Mouse (Mus musculus) E14TG2a.4 (cell line): ENCODE results near the gene Azin2.
A peak's percentile ranks its signal among the peaks of the same experiment; 100 is the strongest.

ENCODE experiments used
- H3K27me3 ChIP-seq: 2 replicates; pipeline ENCODE4 v1.6.1; 2014; ENCODE audit warnings: low read length, control low read depth; ENCODE audit not compliant: insufficient read depth
- H3K36me3 ChIP-seq: 2 replicates; pipeline ENCODE4 v1.6.1; 2014; ENCODE audit warnings: low read length, control low read depth; ENCODE audit not compliant: insufficient read depth
- H3K4me1 ChIP-seq: replicated peaks from 2 replicates; pipeline ENCODE4 v1.6.1; 2014; ENCODE audit warnings: low read depth, low read length, control low read depth
- H3K4me3 ChIP-seq: replicated peaks from 2 replicates; pipeline ENCODE4 v1.5.1; 2014; ENCODE audit warnings: mild to moderate bottlenecking, low read length
- H3K9me3 ChIP-seq: 2 replicates; pipeline ENCODE4 v1.6.1; 2014; ENCODE audit warnings: low read length, control low read depth
- CTCF ChIP-seq: conservative IDR thresholded peaks from 2 replicates; pipeline ENCODE4 v1.5.1; 2014; ENCODE audit warnings: low read length
- NANOG ChIP-seq: IDR thresholded peaks from 2 replicates; pipeline ENCODE4 v1.6.1; 2014; ENCODE audit warnings: borderline replicate concordance, low read length, mixed read lengths
- POU5F1 ChIP-seq: IDR thresholded peaks from 2 replicates; pipeline ENCODE4 v1.6.1; 2014; ENCODE audit warnings: low read length, borderline replicate concordance

The Azin2 gene

GRCm38 (mm10) chr4:128935595-128935994, 26.6 kb downstream of the Azin2 start:
- no peak overlapping the region for H3K4me3 ChIP-seq
- H3K4me1 ChIP-seq, result peaks cover 36% of the 10 kb centered on the region
- H3K36me3 ChIP-seq, result no peaks in the 10 kb centered on the region
- no peaks in the 10 kb centered on the region for H3K9me3 ChIP-seq
- peaks cover 5% of the 10 kb centered on the region for H3K27me3 ChIP-seq
- TF ChIP-seq CTCF (no peak), POU5F1 (no peak), NANOG (no peak)

GRCm38 (mm10) chr4:128932783-128933182, 29.5 kb downstream of the Azin2 start:
- H3K4me3 ChIP-seq, result no peak overlapping the region; the same call in 1 of the 2 replicates
- H3K36me3 ChIP-seq, result no peaks in the 10 kb centered on the region
- H3K4me1 ChIP-seq, result peaks cover 37% of the 10 kb centered on the region
- H3K27me3 ChIP-seq, result peaks cover 5% of the 10 kb centered on the region
- H3K9me3 ChIP-seq, result no peaks in the 10 kb centered on the region
- TF ChIP-seq NANOG, result no peak
- no peak for TF ChIP-seq CTCF
- no peak for TF ChIP-seq POU5F1

- Histone ChIP-seq H3K4me1 (peaks cover 19% of the 10 kb centered on the region), H3K27me3 (peaks cover 19% of the 10 kb centered on the region), H3K4me3 (peak overlapping the region; percentile 68), H3K36me3 (no peaks in the 10 kb centered on the region), H3K9me3 (no peaks in the 10 kb centered on the region)
- TF ChIP-seq POU5F1 (no peak), CTCF (peak; percentile 51), NANOG (no peak)
These were observed 37.2 kb downstream of the Azin2 start for GRCm38 (mm10) chr4:128924841-128925606.

- H3K36me3 ChIP-seq, result no peaks in the 10 kb centered on the region
- no peak overlapping the region for H3K4me3 ChIP-seq
- peaks cover 23% of the 10 kb centered on the region for H3K4me1 ChIP-seq
- H3K9me3 ChIP-seq, result no peaks in the 10 kb centered on the region
- TF ChIP-seq NANOG, result no peak
- H3K27me3 ChIP-seq, result peaks cover 19% of the 10 kb centered on the region
These were observed 38.6 kb downstream of the Azin2 start for GRCm38 (mm10) chr4:128923603-128924002.

- no peak overlapping the region for H3K4me3 ChIP-seq
- peaks cover 38% of the 10 kb centered on the region for H3K27me3 ChIP-seq
- H3K9me3 ChIP-seq, result no peaks in the 10 kb centered on the region
- H3K36me3 ChIP-seq, result no peaks in the 10 kb centered on the region
- H3K4me1 ChIP-seq, result peaks cover 4% of the 10 kb centered on the region
- no peak for TF ChIP-seq POU5F1
- TF ChIP-seq NANOG, result no peak
- no peak for TF ChIP-seq CTCF
These were observed 43.1 kb downstream of the Azin2 start for GRCm38 (mm10) chr4:128919106-128919505.

- Histone ChIP-seq H3K4me3 (no peak overlapping the region), H3K27me3 (peaks cover 31% of the 10 kb centered on the region), H3K9me3 (no peaks in the 10 kb centered on the region), H3K36me3 (no peaks in the 10 kb centered on the region), H3K4me1 (peaks cover 6% of the 10 kb centered on the region)
- TF ChIP-seq NANOG (no peak), POU5F1 (no peak), CTCF (no peak)
These were observed 44.1 kb downstream of the Azin2 start for GRCm38 (mm10) chr4:128918187-128918586.

GRCm38 (mm10) chr4:128917756-128918155, 44.5 kb downstream of the Azin2 start:
- TF ChIP-seq POU5F1, result no peak
- no peak for TF ChIP-seq CTCF
- no peak for TF ChIP-seq NANOG
- Histone ChIP-seq H3K4me1 (peaks cover 6% of the 10 kb centered on the region), H3K4me3 (no peak overlapping the region), H3K27me3 (peaks cover 30% of the 10 kb centered on the region), H3K36me3 (no peaks in the 10 kb centered on the region), H3K9me3 (no peaks in the 10 kb centered on the region)

GRCm38 (mm10) chr4:128917119-128917518, 45.1 kb downstream of the Azin2 start:
- H3K4me1 ChIP-seq, result peaks cover 6% of the 10 kb centered on the region
- TF ChIP-seq NANOG, result no peak
- no peak for TF ChIP-seq POU5F1
- no peak for TF ChIP-seq CTCF

GRCm38 (mm10) chr4:128913794-128914193, 48.4 kb downstream of the Azin2 start:
- Histone ChIP-seq H3K4me3 (no peak overlapping the region), H3K9me3 (no peaks in the 10 kb centered on the region), H3K36me3 (no peaks in the 10 kb centered on the region), H3K27me3 (peaks cover 45% of the 10 kb centered on the region), H3K4me1 (peaks cover 10% of the 10 kb centered on the region)
- no peak for TF ChIP-seq CTCF
- no peak for TF ChIP-seq POU5F1
- no peak for TF ChIP-seq NANOG

More at GRCm38 (mm10) chr4:128917119-128917518, 45.1 kb downstream of the Azin2 start:
- Histone ChIP-seq H3K4me3 (no peak overlapping the region), H3K9me3 (no peaks in the 10 kb centered on the region), H3K27me3 (peaks cover 30% of the 10 kb centered on the region), H3K36me3 (no peaks in the 10 kb centered on the region)
